Mouse (Mus musculus) kidney, postnatal 4 days (tissue): ENCODE measurements around the gene Tph2.

Experiments used
- DNase-seq, 2 experiments: peaks; one replicate each; pipeline ENCODE4 v3.0.0; 2021; ENCODE audit warnings: mixed read lengths in 2 of 2

Tph2 gene

DNA sequence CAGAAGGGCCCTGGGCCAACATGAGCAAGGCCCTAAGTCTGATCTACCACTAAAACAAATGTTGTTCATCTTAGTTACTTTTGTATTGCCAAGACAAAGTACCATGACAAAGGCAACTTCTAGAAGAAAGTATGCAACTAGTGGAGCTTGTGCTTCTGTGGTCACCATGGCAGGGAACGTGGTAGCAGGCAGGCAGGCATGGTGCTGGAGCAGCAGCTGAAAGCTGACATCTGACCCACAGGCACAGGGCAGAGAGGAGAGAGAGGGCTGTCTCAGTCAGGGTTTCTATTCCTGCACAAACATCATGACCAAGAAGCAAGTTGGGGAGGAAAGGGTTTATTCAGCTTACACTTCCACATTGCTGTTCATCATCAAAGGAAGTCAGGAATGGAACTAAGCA lies 56.9 kb downstream of the Tph2 start:
- DNase-seq, result no peak

DNA sequence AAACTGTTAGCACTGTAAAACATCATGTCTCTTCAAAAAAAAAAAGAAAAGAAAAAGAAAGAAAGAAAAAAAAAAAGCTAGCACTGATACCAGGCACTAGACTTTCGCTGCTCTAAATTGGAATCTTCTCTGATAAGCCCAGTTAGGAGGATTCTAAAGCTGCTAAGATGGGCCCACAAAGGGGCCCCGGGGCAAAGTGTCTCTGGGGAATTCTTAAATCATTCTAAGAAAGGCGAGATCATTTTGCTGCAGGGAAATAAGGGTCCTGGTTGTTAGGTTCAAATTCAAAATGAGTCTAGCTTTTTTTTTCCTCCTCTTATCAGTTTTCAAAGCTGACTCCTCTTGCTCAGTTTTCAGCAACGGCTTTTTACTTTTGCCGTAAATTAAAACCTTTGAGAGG lies 59.3 kb downstream of the Tph2 start:
- DNase-seq, result no peak

DNA sequence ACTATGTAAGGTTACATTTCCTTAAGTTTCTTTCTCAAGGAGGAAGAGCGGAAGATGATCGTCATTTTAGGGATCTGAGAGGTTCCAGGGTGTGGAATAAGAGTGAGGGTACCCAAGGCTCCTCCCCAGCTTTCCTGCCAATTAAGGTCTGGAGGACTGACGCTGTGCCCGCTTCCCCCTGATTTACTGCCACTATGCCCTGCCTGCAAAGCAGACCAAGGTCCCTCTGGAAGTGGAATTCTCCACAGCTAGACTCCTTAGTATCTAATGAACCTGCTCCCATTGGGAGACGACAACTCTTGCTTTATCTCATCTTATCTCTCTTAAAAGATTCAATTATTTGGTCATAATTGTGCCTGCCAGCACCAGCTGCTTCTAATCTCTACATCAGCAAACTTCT lies 59.8 kb downstream of the Tph2 start:
- DNase-seq, result no peak

DNA sequence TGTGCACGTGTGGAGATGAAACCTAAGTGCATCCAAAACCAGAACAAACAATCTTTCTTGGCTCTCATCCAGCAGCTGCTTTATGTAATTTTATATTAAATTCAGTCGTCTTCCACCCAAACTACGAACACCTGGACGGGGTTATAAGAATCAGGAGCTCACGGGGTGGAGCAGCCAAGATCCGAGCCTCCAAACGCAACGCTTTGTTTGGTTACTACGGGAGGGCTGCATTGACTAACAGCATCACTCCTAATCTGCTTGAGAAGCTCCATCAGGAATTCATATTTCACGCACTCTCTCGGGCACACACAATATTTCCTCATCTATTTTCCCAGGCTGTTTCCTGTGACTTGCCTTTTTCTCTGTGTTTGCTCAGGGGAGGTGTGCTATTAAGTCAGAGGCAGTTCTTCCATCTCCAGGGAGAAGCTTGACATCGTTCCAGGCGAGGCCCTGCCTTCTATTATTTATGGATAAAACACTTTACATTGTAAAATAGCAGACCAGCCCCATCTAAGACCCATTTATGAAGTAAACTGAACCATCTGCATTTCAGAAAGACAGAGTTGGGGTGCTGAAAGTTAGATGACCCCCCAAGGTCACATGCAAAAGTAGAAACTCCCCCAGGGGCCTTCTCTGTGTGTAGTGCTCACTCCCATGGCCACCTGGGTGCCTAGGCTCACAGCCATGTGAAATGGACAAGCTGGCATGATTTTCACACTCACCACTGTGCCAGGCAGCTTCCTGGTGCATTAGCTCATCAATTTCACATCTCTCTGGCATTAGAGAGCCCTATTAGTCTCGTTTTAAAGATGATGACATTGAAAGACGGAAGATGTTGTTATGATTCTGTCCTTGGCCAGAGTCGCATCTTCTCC lies 76.9 kb downstream of the Tph2 start:
- no peak for DNase-seq

DNA sequence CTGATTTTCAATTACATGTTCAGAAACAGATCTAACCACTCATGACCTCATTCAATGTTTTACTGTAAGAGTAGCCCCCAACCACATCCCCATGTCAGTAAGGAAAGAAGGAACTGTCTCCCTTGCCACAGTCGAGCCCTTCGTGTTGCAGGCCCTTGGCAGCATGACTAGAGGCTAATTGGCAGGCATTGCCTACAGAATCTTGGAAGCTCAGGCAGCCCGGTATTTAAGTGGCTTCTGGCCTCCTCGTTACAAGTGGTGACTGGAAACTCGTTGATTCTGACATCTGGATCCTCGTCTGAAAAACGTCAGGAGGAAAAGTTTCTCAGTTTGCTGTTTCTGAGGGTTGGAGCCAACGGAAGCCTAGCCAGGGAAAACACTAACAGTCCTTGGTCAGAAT lies 80.6 kb downstream of the Tph2 start:
- no peak for DNase-seq

DNA sequence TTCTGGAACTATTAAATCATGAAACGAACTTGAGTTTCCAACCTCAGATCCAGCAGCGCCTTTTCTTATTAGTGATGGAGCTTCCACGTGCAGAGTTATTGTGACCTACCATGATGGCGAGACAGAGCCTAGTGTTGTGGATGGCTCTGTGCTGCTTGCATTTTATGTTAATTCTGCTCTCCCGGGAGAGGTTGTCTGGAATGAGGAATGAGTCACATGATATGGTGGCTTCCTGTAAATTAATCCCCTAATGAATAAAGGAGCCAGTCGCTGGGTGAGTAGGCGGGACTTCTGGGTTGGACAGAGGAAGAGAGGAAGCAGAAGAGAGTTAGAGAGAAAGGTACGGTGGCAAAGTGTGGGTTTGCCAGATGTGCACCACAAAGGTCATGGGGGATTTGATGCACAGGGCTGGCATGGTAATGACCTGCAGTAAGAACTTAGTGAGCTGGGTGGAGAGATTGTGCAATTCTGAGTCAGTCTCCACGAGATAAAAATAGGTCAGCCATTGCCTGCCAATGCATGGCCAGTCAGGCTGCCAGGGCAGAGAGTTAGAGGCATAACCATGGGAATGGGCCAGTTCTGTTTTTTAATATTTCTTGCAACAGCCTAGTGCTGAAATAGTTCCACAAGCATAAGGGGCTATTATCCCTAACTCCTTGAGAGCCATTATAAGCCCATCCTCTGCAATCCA lies 84.8 kb downstream of the Tph2 start:
- DNase-seq, result no peak

DNA sequence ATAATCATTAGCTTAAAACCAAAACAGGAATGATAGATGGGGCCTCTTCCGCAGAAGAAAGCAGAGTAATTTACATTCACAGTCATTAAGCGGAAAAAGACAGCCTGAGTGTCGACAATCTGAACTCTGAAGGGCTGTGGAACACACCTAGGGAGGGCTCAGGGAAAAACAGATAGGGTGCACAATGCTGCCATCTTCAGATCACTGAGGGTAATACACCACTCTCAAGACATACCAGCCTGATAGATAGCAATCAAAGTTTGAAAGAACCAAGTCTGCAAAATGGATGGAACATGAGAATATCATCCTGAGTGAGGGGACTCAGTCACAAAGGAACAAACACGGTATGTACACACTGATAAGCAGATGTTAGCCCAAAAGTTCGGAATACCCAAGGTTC lies 87.7 kb downstream of the Tph2 start:
- DNase-seq, result peak; percentile 36 to 47

DNA sequence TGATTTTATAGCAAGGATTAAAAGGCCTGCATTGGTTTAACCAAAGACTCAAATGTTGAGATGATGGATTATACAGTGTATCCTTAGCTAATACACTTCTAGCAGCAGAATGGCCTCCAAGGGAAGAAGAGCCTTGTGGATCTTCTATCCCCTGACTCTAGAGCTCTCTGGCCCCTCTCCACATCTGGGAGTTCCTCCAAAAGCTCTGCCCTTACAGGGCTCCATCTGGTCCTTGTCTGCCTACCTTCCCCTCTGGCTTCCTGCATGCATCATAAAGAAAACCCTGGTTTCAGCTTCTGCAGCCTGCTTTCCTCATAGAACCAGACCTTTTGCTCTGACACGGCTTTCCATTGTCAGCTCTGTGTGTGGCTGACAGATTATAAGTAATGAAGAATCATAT lies 88.6 kb downstream of the Tph2 start:
- no peak for DNase-seq

DNA sequence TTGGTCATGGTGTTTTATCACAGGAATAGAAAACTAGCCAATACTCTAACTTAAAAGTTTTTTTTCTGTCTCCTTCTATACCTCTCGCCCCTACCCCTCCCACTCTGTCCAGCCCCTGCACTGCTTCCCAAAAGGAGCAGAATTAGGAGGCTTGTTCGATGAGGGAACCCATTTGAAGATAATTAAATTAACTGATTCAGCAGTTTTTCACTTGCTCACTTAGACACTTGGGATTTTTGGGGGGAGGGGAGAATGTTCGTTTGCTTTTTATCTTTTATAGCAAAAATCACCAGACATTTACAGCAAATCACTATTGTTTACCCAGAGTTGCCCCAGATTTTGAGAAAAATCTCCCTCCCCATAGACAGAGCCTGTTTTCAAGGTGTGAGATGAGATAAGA lies 106.6 kb downstream of the Tph2 start:
- no peak for DNase-seq

DNA sequence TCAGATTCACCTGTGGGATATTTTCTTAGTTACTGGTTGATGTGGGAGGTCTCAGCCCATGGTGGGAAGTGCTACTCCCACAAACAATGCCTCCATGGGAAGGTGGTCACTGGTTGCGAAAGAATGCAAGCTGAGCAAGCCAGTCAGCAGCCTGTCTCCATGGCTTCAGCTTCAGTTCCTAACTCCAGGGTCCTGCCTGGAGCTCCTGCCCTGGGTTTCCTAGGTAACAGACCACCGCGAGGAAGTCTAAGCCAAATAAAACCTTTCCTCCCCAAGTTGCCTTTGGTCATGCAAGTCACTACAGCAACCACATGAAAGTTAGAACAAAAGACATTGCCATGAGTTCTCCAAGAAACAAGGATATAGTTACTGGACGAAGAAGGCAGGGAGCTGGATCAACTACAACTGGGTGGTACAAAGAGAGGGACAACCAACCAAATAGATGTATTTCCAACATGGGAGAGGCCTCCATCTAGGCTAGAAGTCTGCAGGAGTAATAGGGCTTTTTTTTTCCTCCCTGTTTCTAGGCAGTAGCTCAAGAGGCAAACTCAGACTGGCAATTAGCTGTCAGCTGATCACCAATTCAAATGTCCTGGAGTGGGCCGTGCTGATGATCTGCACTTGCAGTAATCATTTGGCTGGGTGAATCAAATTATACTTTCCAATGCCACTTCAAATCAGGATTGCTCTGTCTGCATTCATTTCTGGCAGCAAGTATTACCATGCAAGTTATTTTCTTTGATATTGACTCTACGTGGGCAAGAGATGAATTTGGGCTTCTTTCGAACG lies 115.5 kb downstream of the Tph2 start:
- DNase-seq, result no peak

DNA sequence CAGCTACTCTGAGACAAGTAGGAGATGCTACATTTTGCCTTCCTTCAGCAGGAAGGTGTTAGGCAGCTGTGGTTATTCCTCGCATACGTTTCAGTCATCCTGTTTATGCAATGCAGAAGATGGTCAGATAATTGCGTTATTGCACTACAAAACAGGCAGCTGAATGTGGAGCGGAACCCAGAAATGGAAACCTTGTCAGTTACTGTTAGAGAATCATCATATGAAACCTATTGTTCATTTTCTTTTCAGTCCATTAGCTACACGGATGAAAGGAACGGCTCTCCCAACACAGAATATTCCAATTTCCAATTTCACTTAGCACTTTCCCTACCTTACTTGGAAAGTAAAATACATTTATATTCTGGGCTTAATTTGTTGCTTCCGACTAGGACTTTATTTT lies 120.9 kb downstream of the Tph2 start:
- DNase-seq, result no peak

DNA sequence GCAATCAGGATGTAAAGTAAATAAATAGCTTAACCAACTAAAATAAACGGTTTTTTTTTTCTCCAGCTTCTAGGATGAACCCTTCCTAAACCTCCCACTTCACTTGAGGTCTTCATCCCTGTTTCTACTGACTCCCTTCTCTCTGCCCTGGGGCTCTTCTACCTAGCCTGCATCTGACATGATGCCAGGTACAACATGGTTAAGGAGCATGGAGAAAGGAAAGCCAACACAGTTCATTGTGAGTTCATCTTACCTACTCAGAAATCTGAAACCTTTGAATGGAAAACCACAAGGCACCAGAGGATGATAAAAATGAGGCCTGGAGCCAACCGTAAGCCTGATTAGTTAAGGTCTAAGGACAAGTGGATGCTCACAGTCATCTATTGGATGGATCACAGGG lies 123.3 kb downstream of the Tph2 start:
- no peak for DNase-seq

DNA sequence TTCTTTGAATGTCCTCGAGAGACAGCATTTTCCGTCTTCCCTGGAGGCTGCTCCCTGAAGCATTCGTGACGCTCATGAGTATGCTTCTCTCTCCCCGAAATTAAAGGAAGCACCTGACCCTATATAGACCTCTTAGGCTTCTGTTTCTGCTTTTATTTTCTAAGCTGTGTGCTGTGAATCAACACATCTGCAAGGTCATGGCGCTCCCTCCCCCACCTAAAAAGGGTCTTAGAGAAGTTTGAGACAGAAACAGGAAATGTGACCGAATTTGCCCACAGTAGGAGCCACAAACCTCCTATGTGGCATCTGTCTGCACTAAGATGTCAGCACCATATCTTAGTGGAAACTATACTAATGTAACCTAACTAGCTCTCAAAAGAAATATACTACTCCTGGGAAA lies 124.1 kb downstream of the Tph2 start:
- DNase-seq, result no peak

DNA sequence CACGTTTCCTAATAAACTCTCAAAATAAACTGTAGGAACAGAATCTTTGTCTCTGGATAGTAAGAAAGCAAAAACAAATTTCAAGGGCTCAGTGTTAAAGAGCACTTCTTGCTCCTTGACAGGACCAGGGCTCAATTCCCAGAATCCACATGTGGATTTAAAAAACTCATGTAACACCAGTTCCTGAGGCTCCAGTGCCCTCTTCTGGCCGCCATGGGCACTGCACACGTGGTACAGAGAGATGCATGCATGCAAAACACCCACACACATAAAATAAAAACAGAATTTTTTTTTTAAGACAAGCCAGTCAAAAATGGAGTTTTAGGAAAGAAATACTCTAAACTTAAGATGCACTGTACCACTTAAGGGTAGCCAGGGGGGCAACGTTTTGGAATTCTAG lies 133.2 kb downstream of the Tph2 start:
- peak; percentile 7 to 19 for DNase-seq

DNA sequence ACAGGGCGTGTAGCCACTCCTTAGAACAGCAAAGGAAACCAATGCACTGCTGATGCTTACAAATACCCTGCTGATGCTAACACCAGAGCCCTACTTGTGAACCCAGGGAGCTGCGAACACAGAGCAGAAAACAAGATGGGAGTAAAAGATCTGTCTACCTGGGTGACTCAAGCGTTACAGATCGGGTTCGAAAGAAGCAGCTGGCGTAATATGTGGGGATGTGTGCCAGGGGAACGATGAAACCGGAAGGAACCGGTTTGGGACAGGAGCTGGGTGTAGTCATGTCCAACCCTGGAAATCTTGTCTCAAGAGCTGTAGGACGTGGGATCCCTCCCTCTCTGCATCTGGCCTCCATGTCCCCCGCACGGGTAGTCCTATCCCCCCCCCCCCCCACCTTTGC lies 134.1 kb downstream of the Tph2 start:
- no peak for DNase-seq

DNA sequence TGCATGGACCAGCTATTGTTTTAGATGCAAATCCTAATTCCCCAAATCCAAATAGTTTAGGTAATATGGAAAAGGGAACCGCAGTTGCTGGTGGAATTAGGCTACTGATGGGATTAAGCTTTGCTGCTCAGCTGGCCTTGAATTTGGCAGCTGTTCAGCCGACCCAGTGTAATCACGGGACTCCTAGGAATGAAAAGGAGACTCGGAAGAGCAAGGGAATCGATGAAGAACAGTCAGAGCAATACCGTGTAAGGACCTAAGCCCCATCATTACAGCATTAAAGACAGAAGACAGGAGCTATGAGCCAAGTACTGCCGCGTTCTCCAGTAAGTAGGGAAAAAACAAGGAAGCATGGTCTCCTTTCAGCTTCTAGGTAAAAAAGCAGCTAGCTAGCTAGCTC lies 134.6 kb downstream of the Tph2 start:
- DNase-seq, result no peak

DNA sequence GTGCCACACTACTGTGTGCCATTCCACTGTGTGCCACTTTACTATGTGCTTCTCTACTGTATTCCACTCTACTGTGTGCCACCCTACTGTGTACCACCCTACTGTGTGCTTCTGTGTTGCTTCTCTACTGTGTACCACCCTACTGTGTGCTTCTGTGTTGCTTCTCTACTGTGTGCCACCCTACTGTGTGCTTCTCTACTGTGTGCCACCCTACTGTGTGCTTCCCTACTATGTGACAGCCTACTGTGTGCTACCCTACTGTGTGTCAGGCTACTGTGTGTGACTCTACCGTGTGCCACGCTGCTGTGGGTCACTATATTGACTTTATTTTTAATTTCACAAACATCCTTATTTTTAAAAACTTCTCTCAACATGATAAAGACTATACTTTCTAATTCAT lies 136.3 kb downstream of the Tph2 start:
- DNase-seq, result no peak

DNA sequence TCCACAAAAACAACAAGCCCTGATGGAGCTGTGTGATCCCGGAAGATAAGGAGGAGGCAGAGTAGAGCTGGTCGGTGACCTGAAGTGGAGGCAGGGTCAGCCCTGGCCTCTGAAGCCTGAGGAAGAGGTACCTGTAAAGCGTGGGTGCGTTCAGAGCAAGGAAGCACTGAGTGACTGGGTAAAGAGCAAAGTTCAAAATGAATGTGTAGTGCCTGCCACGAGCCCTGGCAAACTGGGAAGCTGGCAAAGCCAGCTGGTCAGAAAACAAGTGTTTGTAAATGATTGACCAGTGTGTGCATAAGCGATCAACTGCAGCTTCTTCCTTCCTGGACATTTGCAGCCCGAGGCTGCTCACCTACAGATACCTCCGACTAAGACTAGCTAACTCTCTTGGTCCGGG lies 149.1 kb downstream of the Tph2 start:
- peak; percentile 4 to 16 for DNase-seq
